Mouse (Mus musculus): Measurements from ENCODE around the gene Ephb2.

Ephb2 gene

GRCm38 (mm10) chr4:136797677-136798569 is 37.9 kb downstream of the Ephb2 start:
- no peak for DNase-seq

GRCm38 (mm10) chr4:136793320-136793719 is 42.5 kb downstream of the Ephb2 start:
- DNase-seq, result peak; percentile 69

- DNase-seq, result no peak
These were observed 46.0 kb downstream of the Ephb2 start for GRCm38 (mm10) chr4:136789821-136790220.

- no peak for DNase-seq
These were observed 48.4 kb downstream of the Ephb2 start for GRCm38 (mm10) chr4:136787357-136787756.

GRCm38 (mm10) chr4:136786453-136787276 is 49.1 kb downstream of the Ephb2 start:
- peak; percentile 32 for DNase-seq

- peak; percentile 33 for DNase-seq
These were observed 52.1 kb downstream of the Ephb2 start for GRCm38 (mm10) chr4:136783552-136784150.

GRCm38 (mm10) chr4:136782579-136782925 is 53.2 kb downstream of the Ephb2 start:
- DNase-seq, result no peak

GRCm38 (mm10) chr4:136781868-136782578 is 53.8 kb downstream of the Ephb2 start:
- peak; percentile 45 for DNase-seq

GRCm38 (mm10) chr4:136780201-136780895 is 55.4 kb downstream of the Ephb2 start:
- DNase-seq, result no peak

GRCm38 (mm10) chr4:136779156-136779555 is 56.6 kb downstream of the Ephb2 start:
- DNase-seq, result no peak

- DNase-seq, result no peak
These were observed 59.3 kb downstream of the Ephb2 start for GRCm38 (mm10) chr4:136776471-136776892.

- no peak for DNase-seq
These were observed 59.9 kb downstream of the Ephb2 start for GRCm38 (mm10) chr4:136775903-136776302.

- no peak for DNase-seq
These were observed 61.6 kb downstream of the Ephb2 start for GRCm38 (mm10) chr4:136774201-136774600.

- no peak for DNase-seq
These were observed 62.7 kb downstream of the Ephb2 start for GRCm38 (mm10) chr4:136772952-136773584.

- DNase-seq, result no peak
These were observed 63.5 kb downstream of the Ephb2 start for GRCm38 (mm10) chr4:136772318-136772717.

- DNase-seq, result no peak
These were observed 65.1 kb downstream of the Ephb2 start for GRCm38 (mm10) chr4:136770718-136771117.

GRCm38 (mm10) chr4:136768499-136768898 is 67.3 kb downstream of the Ephb2 start:
- no peak for DNase-seq

- no peak for DNase-seq
These were observed 70.7 kb downstream of the Ephb2 start for GRCm38 (mm10) chr4:136765080-136765479.

GRCm38 (mm10) chr4:136763349-136763748 is 72.4 kb downstream of the Ephb2 start:
- no peak for DNase-seq

GRCm38 (mm10) chr4:136761713-136762380 is 73.9 kb downstream of the Ephb2 start:
- no peak for DNase-seq

GRCm38 (mm10) chr4:136760882-136761281 is 74.9 kb downstream of the Ephb2 start:
- DNase-seq, result no peak
